Mouse (Mus musculus) limb, embryonic 13.5 days (tissue): ENCODE results near the gene Rasgef1b. TPM values are rescaled to one million over a fixed set of nuclear protein-coding genes. Genes with fewer than 3 reads are reported as not detected.

Source experiments
- ATAC-seq: fragments of 200-750 bp; cut with Nextera tagmentation; 2 replicates; pipeline ENCODE4 v1.8.0; 2017; ENCODE audit warnings: low read depth, moderate number of reproducible peaks, moderate TSS enrichment; ENCODE audit not compliant: low FRiP score
- H3K27ac ChIP-seq: fragments of 300-500 bp; sonication (generic); 2 replicates; pipeline ENCODE4 v1.5.1; 2015; ENCODE audit warnings: inconsistent platforms, mild to moderate bottlenecking, moderate library complexity
- H3K27me3 ChIP-seq: fragments of 300-500 bp; sonication (generic); 2 replicates; pipeline ENCODE4 v1.6.1; 2015; ENCODE audit warnings: mild to moderate bottlenecking, inconsistent platforms
- H3K36me3 ChIP-seq: fragments of 300-500 bp; sonication (generic); 2 replicates; pipeline ENCODE4 v1.6.1; 2015; ENCODE audit warnings: inconsistent platforms, mild to moderate bottlenecking, moderate library complexity
- H3K4me1 ChIP-seq: fragments of 300-500 bp; sonication (generic); 2 replicates; pipeline ENCODE4 v1.6.1; 2015; ENCODE audit warnings: inconsistent platforms
- H3K4me2 ChIP-seq: fragments of 300-500 bp; sonication (generic); replicated peaks from 2 replicates; pipeline ENCODE4 v1.6.1; 2015; ENCODE audit warnings: inconsistent platforms, mild to moderate bottlenecking, moderate library complexity
- H3K4me3 ChIP-seq: fragments of 300-500 bp; sonication (generic); 2 replicates; pipeline ENCODE4 v1.5.1; 2015; ENCODE audit warnings: moderate library complexity, mild to moderate bottlenecking, inconsistent platforms
- H3K9ac ChIP-seq: fragments of 300-500 bp; sonication (generic); 2 replicates; pipeline ENCODE4 v1.6.1; 2015; ENCODE audit warnings: mild to moderate bottlenecking, inconsistent platforms
- H3K9me3 ChIP-seq: fragments of 300-500 bp; sonication (generic); 2 replicates; pipeline ENCODE4 v1.6.1; 2016; ENCODE audit warnings: inconsistent platforms
- WGBS: fragments of 180-500 bp; shearing (Covaris S2); methylation state at CpG from one replicate; pipeline ENCODE4 v1.1.7; 2015; 5-methylcytosine and 5-hydroxymethylcytosine counted together
- polyA plus RNA-seq: library from polyadenylated mRNA; unstranded; fragments of >200 nt; fragmentation: Nextera tagmentation; extraction: Ambion mirVana; gene quantifications from 2 replicates; pipeline ENCODE4 v1.2.1, GENCODE M21; 2015

The Rasgef1b gene
- polyA plus RNA-seq, 1 experiment from 2014 or later = 16.0 TPM

DNA sequence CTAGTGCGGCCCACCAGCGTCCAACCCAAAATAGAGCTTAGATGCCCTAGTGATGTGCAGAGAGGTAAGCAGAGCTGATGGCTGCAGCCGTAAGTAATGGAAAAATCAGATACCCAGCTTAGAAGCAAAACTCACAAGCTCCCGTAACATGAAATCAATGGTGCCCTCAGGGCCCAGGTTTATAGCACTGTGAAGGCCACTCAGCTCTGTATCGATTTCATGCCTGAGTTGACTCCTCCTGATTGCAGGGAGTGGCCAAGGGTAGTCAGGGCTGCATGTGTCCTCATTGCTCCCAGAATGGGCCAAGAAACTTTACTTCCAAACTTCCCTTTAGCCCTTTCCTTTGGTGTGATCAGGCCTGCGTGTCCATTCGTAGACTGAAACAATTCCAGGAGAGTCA, 545.2 kb downstream of the Rasgef1b start:
- WGBS = 71% methylated on average over 7 of the region's 7 CpGs

DNA sequence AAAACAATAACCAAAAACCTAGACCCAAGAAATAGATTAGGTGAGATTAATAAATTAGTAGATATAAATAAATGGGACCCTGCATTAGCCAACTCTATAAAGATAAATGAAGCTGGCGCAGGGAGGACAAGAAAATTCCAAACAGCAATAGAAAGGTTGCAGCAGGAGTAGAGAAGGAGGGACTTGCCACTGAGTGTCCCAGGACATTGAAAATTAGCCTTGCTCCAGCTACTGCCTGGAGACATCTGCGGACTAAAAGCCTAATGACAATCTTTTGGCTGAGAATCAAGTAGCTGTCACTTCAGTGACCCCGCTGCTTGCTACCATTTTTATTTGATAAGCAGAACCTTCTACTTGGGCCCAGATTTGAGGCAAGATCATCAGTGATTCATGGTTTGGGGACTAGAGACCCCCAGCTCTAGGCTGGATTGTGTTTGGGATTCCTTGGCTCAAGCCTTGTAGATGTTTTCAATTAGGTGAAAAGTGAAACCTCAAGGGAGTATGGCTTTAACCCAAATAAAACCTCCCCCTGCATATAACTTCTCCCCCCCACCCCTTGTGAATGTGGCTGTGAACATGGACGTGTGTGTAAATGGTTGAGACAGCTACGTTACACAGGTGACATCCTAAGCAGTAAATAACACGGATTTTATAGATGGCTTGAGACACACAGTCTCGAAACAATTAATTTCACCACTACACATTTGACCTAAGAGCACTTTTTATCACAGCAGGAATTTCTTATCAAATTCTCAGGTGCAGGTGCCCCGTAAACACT, 554.1 kb downstream of the Rasgef1b start:
- Histone ChIP-seq H3K27ac (no peak overlapping the region), H3K36me3 (no peaks in the 10 kb centered on the region), H3K4me1 (peaks cover 15% of the 10 kb centered on the region), H3K9ac (no peak overlapping the region), H3K4me3 (no peak overlapping the region), H3K4me2 (no peak overlapping the region), H3K27me3 (peaks cover 15% of the 10 kb centered on the region; the same call in 1 of the 2 replicates), H3K9me3 (peaks cover 4% of the 10 kb centered on the region; the same call in 1 of the 2 replicates)
- ATAC-seq = peak; percentile 84
- WGBS = 26% methylated on average over 8 of the region's 8 CpGs

More for the DNA sequence above, 545.2 kb downstream of the Rasgef1b start:
- no peak for ATAC-seq
- H3K4me1 ChIP-seq = peaks cover 12% of the 10 kb centered on the region; the same call in 1 of the 2 replicates
- peaks cover 8% of the 10 kb centered on the region; the same call in 1 of the 2 replicates for H3K27me3 ChIP-seq
- no peaks in the 10 kb centered on the region for H3K36me3 ChIP-seq
- H3K9ac ChIP-seq = no peak overlapping the region
- no peak overlapping the region for H3K4me2 ChIP-seq
- peaks cover 9% of the 10 kb centered on the region; the same call in 1 of the 2 replicates for H3K9me3 ChIP-seq
- H3K4me3 ChIP-seq = no peak overlapping the region
- H3K27ac ChIP-seq = no peak overlapping the region

DNA sequence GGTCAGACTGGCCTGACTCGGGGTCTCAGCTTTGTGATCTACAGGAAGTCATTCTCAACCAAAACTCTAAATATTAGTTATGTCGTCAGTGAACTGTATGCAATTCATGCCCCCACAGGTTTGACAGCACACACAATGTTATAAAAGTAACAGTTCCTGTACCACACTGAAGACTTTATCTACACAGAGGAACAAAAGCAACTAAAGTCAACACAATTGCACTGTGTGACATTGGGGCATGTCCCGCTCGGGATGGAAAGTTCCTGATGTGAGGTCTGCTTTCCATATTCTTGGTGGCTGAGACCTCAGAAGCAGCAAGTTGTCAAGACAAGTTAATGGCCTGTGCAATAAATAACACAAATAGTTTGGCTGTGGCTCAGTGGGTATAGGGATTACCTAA, 559.0 kb downstream of the Rasgef1b start:
- no peak overlapping the region for H3K9ac ChIP-seq
- H3K27ac ChIP-seq = no peak overlapping the region
- no peak for ATAC-seq
- no peak overlapping the region for H3K4me3 ChIP-seq
- no peaks in the 10 kb centered on the region for H3K36me3 ChIP-seq
- peaks cover 22% of the 10 kb centered on the region for H3K27me3 ChIP-seq
- H3K9me3 ChIP-seq = no peaks in the 10 kb centered on the region; the same call in 1 of the 2 replicates
- 48% methylated on average over 4 of the region's 4 CpGs for WGBS
- H3K4me2 ChIP-seq = no peak overlapping the region
- H3K4me1 ChIP-seq = peaks cover 29% of the 10 kb centered on the region

DNA sequence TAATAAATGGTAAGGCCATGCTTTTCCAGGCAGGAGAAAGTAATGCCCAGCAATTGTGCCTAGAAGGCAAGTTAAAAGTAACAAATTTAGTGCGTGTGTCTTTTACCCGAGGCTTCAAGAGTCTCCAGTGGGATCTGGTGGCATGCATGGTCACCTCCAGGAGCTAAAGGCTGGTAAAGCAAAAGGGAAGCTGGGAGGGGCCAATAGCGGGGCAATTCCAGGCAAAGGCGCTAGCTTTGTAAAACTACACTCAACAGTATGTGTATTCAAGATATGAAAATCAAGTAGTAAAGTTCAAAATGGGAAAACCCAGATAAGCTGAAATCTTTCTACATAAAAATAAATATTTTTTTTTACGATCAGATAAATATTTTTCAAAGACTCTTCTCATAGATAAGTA, 561.1 kb downstream of the Rasgef1b start:
- H3K9ac ChIP-seq = no peak overlapping the region
- no peak overlapping the region for H3K4me2 ChIP-seq
- 87% methylated on average over 5 of the region's 5 CpGs for WGBS
- no peaks in the 10 kb centered on the region for H3K36me3 ChIP-seq
- peaks cover 29% of the 10 kb centered on the region for H3K4me1 ChIP-seq
- H3K4me3 ChIP-seq = no peak overlapping the region
- H3K9me3 ChIP-seq = no peaks in the 10 kb centered on the region
- H3K27me3 ChIP-seq = peaks cover 18% of the 10 kb centered on the region
- no peak for ATAC-seq
- no peak overlapping the region for H3K27ac ChIP-seq

Other genes with a start within 250 kb of the Rasgef1b start
- gene Vamp9, start 177.2 kb upstream of the Rasgef1b start, polyA plus RNA-seq = 0.31 and 0.57 TPM in 2 replicates
- 213 and 222 TPM in 2 replicates for gene Hnrnpd, start 249.9 kb upstream of the Rasgef1b start, polyA plus RNA-seq
- 1.8 and 3.3 TPM in 2 replicates for gene 4930524J08Rik, start 250.0 kb upstream of the Rasgef1b start, polyA plus RNA-seq